Mouse (Mus musculus): ENCODE measurements at regions not wholly inside any gene's neighbourhood (a gene's known extent, or its start where the extent isn't known, plus 50 kb on each side); places are given as distances from the start of the nearest gene placed in this dataset.

DNA sequence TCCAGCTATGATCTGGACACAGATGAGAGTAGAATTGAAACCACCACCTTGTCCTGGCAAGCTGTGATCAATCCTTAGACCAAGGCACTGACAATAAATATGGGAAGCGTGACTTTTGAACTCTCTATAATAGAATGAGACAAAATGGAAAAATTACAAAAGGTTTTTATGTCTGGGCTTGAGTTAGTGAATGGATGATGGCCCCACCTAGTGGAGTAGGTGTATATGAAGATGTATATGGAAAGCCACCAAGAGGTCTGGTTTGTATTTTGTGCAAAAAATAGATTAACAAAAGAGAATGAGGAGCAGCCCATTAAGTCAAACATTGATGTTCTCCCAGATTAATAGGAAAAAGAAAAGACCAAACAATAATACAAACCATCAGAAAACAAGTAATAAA, 172.5 kb downstream of the Tacr3 start:
- Histone ChIP-seq H3K4me3 (ENCODE audit: insufficient read depth, poor library complexity, severe bottlenecking) (no peak overlapping the region), H3K79me2 (ENCODE audit: control insufficient read depth, insufficient read depth) (no peaks in the 10 kb centered on the region), H3K79me3 (ENCODE audit: low read depth) (no peaks in the 10 kb centered on the region), H3K36me3 (ENCODE audit: control insufficient read depth, insufficient read depth) (no peaks in the 10 kb centered on the region), H3K27me3 (ENCODE audit: control insufficient read depth, insufficient read depth, insufficient read length) (no peaks in the 10 kb centered on the region), H3ac (ENCODE audit: control insufficient read depth, insufficient read length, low read depth) (no peak overlapping the region)
- no peak for TF ChIP-seq CEBPB (IDR thresholded peaks at IDR 0.05; ENCODE audit: low read depth)
- TF ChIP-seq FOSL1 (IDR thresholded peaks at IDR 0.05; ENCODE audit: insufficient read depth, low read length, poor library complexity, severe bottlenecking) = no peak

DNA sequence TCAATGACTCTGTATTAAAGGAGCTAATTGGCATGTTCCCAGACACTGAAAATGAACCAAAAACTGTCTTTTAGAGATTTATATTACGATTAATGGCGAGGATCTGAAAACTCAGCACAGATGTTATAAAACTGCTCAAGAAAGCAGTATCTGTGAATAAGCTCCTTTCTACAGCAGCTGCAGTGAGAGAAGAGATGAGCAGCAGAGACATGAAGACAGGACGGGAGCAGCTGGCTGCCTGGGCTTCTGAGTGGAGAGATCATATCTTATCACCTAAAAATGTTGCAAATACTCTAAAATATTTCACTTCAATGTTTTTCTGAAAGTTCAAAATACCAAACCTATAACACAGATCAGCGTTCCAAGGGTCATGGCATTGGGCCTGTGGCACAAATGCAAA, 187.0 kb downstream of the Tacr3 start:
- no peaks in the 10 kb centered on the region for H3K36me3 ChIP-seq (ENCODE audit: control insufficient read depth, insufficient read depth)
- TF ChIP-seq USF1 (IDR thresholded peaks at IDR 0.05; ENCODE audit: low read depth) (no peak), MYOD1 (IDR thresholded peaks at IDR 0.05; ENCODE audit: control insufficient read depth, insufficient read length, low read depth) (peak; percentile 10), CTCF (IDR thresholded peaks at IDR 0.05; ENCODE audit: control insufficient read depth, insufficient read depth, insufficient read length) (no peak), CEBPB (IDR thresholded peaks at IDR 0.05; ENCODE audit: low read depth) (no peak), MAX (IDR thresholded peaks at IDR 0.05) (no peak), FOSL1 (IDR thresholded peaks at IDR 0.05; ENCODE audit: insufficient read depth, low read length, poor library complexity, severe bottlenecking) (no peak)
- no peak overlapping the region for H3K4me3 ChIP-seq (ENCODE audit: insufficient read depth, poor library complexity, severe bottlenecking)
- no peaks in the 10 kb centered on the region for H3K27me3 ChIP-seq (ENCODE audit: control insufficient read depth, insufficient read depth, insufficient read length)
- no peaks in the 10 kb centered on the region for H3K79me3 ChIP-seq (ENCODE audit: low read depth)
- H3K79me2 ChIP-seq (ENCODE audit: control insufficient read depth, insufficient read depth) = no peaks in the 10 kb centered on the region
- no peak overlapping the region for H3ac ChIP-seq (ENCODE audit: control insufficient read depth, insufficient read length, low read depth)

DNA sequence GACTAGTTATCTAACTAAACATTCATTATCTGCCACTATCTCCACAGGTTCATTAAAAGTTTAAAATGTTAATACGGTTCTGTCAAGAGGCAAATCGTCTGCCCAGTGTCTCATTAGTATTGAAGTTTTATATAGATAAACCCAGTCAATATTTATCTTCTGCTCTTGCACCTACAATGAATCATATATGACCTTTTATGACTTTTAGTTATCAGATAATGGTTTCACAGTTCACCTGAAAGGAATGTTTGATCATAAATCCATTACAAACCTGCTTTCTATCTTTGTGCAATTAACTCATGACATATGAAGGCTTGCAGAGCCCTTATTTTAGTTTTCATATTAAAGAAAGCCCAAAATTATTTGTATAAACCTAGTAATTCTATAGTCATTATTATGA, 188.0 kb upstream of the Cenpe start:
- no peaks in the 10 kb centered on the region for H3K27me3 ChIP-seq (ENCODE audit: control insufficient read depth, insufficient read depth, insufficient read length)
- H3K36me3 ChIP-seq (ENCODE audit: control insufficient read depth, insufficient read depth) = no peaks in the 10 kb centered on the region
- H3K4me3 ChIP-seq (ENCODE audit: insufficient read depth, poor library complexity, severe bottlenecking) = no peak overlapping the region
- no peaks in the 10 kb centered on the region for H3K79me3 ChIP-seq (ENCODE audit: low read depth)
- no peak for TF ChIP-seq CEBPB (IDR thresholded peaks at IDR 0.05; ENCODE audit: low read depth)
- no peak for TF ChIP-seq MAX (IDR thresholded peaks at IDR 0.05)
- no peak for TF ChIP-seq FOSL1 (IDR thresholded peaks at IDR 0.05; ENCODE audit: insufficient read depth, low read length, poor library complexity, severe bottlenecking)
- no peak for TF ChIP-seq USF1 (IDR thresholded peaks at IDR 0.05; ENCODE audit: low read depth)
- no peak for TF ChIP-seq MYOD1 (IDR thresholded peaks at IDR 0.05; ENCODE audit: control insufficient read depth, insufficient read length, low read depth)
- TF ChIP-seq MYOG (IDR thresholded peaks at IDR 0.05; ENCODE audit: control insufficient read depth, extremely low read depth, insufficient read length) = no peak
- TF ChIP-seq CTCF (IDR thresholded peaks at IDR 0.05; ENCODE audit: control insufficient read depth, insufficient read depth, insufficient read length) = no peak
- H3ac ChIP-seq (ENCODE audit: control insufficient read depth, insufficient read length, low read depth) = no peak overlapping the region
- no peaks in the 10 kb centered on the region for H3K79me2 ChIP-seq (ENCODE audit: control insufficient read depth, insufficient read depth)

DNA sequence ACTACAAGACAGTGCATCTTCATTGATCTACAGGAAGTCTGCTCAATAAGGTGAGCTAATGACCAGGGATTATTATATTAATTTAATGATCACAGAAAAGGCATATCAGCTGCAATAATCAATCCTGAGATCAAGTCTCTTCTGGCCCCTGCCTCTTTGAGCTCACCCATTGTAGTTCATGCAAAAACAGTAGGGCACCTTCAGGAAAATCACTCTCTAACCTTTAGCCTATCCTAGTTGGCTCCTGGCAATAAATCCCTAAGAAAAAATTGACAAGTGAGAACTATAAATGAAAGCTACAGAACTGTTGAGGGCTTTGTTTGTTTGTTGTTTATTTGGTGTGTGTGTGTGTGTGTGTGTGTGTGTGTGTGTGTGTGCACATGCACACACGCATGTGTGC, 187.5 kb upstream of the Cenpe start:
- TF ChIP-seq MYOD1 (IDR thresholded peaks at IDR 0.05; ENCODE audit: control insufficient read depth, insufficient read length, low read depth) = no peak
- TF ChIP-seq MAX (IDR thresholded peaks at IDR 0.05) = no peak
- TF ChIP-seq USF1 (IDR thresholded peaks at IDR 0.05; ENCODE audit: low read depth) = no peak
- TF ChIP-seq FOSL1 (IDR thresholded peaks at IDR 0.05; ENCODE audit: insufficient read depth, low read length, poor library complexity, severe bottlenecking) = no peak
- no peak for TF ChIP-seq CTCF (IDR thresholded peaks at IDR 0.05; ENCODE audit: control insufficient read depth, insufficient read depth, insufficient read length)
- TF ChIP-seq MYOG (IDR thresholded peaks at IDR 0.05; ENCODE audit: control insufficient read depth, extremely low read depth, insufficient read length) = no peak
- no peak for TF ChIP-seq CEBPB (IDR thresholded peaks at IDR 0.05; ENCODE audit: low read depth)
- Histone ChIP-seq H3K79me2 (ENCODE audit: control insufficient read depth, insufficient read depth) (no peaks in the 10 kb centered on the region), H3K79me3 (ENCODE audit: low read depth) (no peaks in the 10 kb centered on the region), H3ac (ENCODE audit: control insufficient read depth, insufficient read length, low read depth) (no peak overlapping the region), H3K27me3 (ENCODE audit: control insufficient read depth, insufficient read depth, insufficient read length) (no peaks in the 10 kb centered on the region), H3K4me3 (ENCODE audit: insufficient read depth, poor library complexity, severe bottlenecking) (no peak overlapping the region), H3K36me3 (ENCODE audit: control insufficient read depth, insufficient read depth) (no peaks in the 10 kb centered on the region)

DNA sequence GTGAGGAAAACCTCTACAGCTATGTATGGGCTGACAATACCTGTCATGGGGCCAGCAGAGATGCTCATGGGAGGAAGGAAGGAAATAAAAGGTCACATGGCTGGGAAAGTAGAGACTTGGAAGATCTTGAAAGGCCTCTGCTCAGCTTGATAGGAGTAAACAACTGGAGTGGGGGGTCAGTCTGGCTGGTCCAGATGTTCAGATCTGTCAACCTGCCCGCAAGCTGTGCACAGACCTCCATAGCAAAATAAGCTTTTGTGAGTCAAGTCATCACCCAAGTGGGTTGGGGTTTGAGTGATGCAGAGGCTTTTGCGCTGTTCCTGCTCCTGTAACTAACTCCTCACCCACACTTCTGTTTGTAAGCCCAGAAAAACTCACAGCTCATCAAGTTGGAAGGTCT, 179.9 kb upstream of the Cenpe start:
- Histone ChIP-seq H3ac (ENCODE audit: control insufficient read depth, insufficient read length, low read depth) (no peak overlapping the region), H3K36me3 (ENCODE audit: control insufficient read depth, insufficient read depth) (no peaks in the 10 kb centered on the region), H3K4me3 (ENCODE audit: insufficient read depth, poor library complexity, severe bottlenecking) (no peak overlapping the region), H3K27me3 (ENCODE audit: control insufficient read depth, insufficient read depth, insufficient read length) (no peaks in the 10 kb centered on the region), H3K79me3 (ENCODE audit: low read depth) (no peaks in the 10 kb centered on the region), H3K79me2 (ENCODE audit: control insufficient read depth, insufficient read depth) (no peaks in the 10 kb centered on the region)
- TF ChIP-seq MYOD1 (IDR thresholded peaks at IDR 0.05; ENCODE audit: control insufficient read depth, insufficient read length, low read depth) (peak; percentile 10), CEBPB (IDR thresholded peaks at IDR 0.05; ENCODE audit: low read depth) (no peak)

DNA sequence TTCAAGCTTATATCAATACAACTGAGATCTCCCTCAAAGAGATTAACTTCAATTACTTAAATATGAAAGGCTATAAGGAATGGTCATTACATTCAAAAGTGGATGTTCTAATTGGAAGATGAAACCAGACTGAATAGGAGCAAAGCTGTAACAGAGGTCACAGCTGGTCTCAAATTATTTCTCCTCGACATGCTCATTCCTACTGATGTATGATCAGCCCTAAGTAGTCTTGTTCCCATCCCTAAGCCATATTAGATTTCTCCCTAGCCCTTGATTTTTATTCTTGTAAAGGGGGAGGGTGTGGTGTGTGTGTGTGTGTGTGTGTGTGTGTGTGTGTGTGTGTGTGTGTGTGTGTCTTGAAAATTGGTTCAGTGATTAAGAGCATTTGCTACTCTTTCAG, 175.0 kb upstream of the Cenpe start:
- Histone ChIP-seq H3K79me3 (ENCODE audit: low read depth) (no peaks in the 10 kb centered on the region), H3K4me3 (ENCODE audit: insufficient read depth, poor library complexity, severe bottlenecking) (no peak overlapping the region), H3K79me2 (ENCODE audit: control insufficient read depth, insufficient read depth) (no peaks in the 10 kb centered on the region), H3K27me3 (ENCODE audit: control insufficient read depth, insufficient read depth, insufficient read length) (no peaks in the 10 kb centered on the region), H3K36me3 (ENCODE audit: control insufficient read depth, insufficient read depth) (no peaks in the 10 kb centered on the region), H3ac (ENCODE audit: control insufficient read depth, insufficient read length, low read depth) (no peak overlapping the region)
- TF ChIP-seq CEBPB (IDR thresholded peaks at IDR 0.05; ENCODE audit: low read depth) (no peak), MAX (IDR thresholded peaks at IDR 0.05) (no peak), FOSL1 (IDR thresholded peaks at IDR 0.05; ENCODE audit: insufficient read depth, low read length, poor library complexity, severe bottlenecking) (no peak), MYOG (IDR thresholded peaks at IDR 0.05; ENCODE audit: control insufficient read depth, extremely low read depth, insufficient read length) (no peak), MYOD1 (IDR thresholded peaks at IDR 0.05; ENCODE audit: control insufficient read depth, insufficient read length, low read depth) (no peak), CTCF (IDR thresholded peaks at IDR 0.05; ENCODE audit: control insufficient read depth, insufficient read depth, insufficient read length) (no peak), USF1 (IDR thresholded peaks at IDR 0.05; ENCODE audit: low read depth) (no peak)
